Mouse (Mus musculus) gastrocnemius, postnatal 25 days (tissue): ENCODE results near the gene Exo5. TPM values are rescaled to one million over a fixed set of nuclear protein-coding genes. Genes with fewer than 3 reads are reported as not detected.

Experiments
- microRNA-seq, 2 experiments: library from miRNA; unstranded; fragments of <30 nt; microRNA quantifications; one replicate each; pipeline ENCODE4 v1.2.0; 2021; ENCODE audit warnings: borderline replicate concordance in 2 of 2
- total RNA-seq, 2 experiments: library from RNA; stranded (reverse); gene quantifications; 1 replicate in 1 of 2; 2 replicates in 1 of 2; pipeline ENCODE4 v1.2.3; 2021

Gene Exo5
- total RNA-seq, 2 experiments from 2014 or later, result 1.5 to 2.2 TPM

Small RNA genes lying within 50 kb of the gene (microRNA-seq; reads per million reads assigned to microRNA genes)
- gene Mir7015, result 0 reads per million in 2 experiments

Other genes with a start within 250 kb of the Exo5 start
- 10 to 100 TPM; 15.9 to 18.0 TPM for gene Kcnq4, start 176.4 kb downstream of the Exo5 start, total RNA-seq
- gene Nfyc, start 93.4 kb downstream of the Exo5 start, total RNA-seq, result 10 to 100 TPM; 39.3 to 43.5 TPM
- under 1 TPM in 1 of 2 experiments, not detected in 1; 0.03 TPM for gene Rims3, start 70.2 kb downstream of the Exo5 start, total RNA-seq
- under 1 TPM; 0.38 to 0.48 TPM for gene Zfp69, start 26.7 kb upstream of the Exo5 start, total RNA-seq
- gene Smap2, start 92.2 kb upstream of the Exo5 start, total RNA-seq, result 10 to 100 TPM; 14.5 to 15.9 TPM
- under 1 TPM; 0.40 to 0.41 TPM for gene Col9a2, start 114.4 kb upstream of the Exo5 start, total RNA-seq
- gene Zmpste24, start 173.2 kb upstream of the Exo5 start, total RNA-seq, result 10 to 100 TPM; 16.1 to 17.2 TPM
- not detected for gene Tmco2, start 184.2 kb upstream of the Exo5 start, total RNA-seq